In genomic region chrX:13071776-13072460, GRCm38 (mm10) we compare ENCODE assay signal across 8 mouse cellular contexts. TPM values are rescaled to one million over a fixed set of nuclear protein-coding genes. Genes with fewer than 3 reads are reported as not detected.
DNase-seq lines count a peak whose midpoint lies in the region; ATAC-seq and TF ChIP-seq lines count a peak whose summit lies in the region.

No protein-coding gene starts in this region.

- peak overlapping the region; percentile 95 for H3K4me3 ChIP-seq in bone marrow, adult 2 months (replicated peaks; ENCODE audit: control insufficient read depth, low read depth, low read length)
- H3K4me3 ChIP-seq in heart, embryonic 12.5 days, result peak overlapping the region; percentile 93
- H3K4me3 ChIP-seq in kidney, postnatal 0 days (replicated peaks; ENCODE audit: low read depth, low read length), result peak overlapping the region; percentile 73
- H3K4me3 ChIP-seq in liver, embryonic 11.5 days (ENCODE audit: low read depth, low read length), result peak overlapping the region; percentile 79
- peak overlapping the region; percentile 43 for H3K4me3 ChIP-seq in myocyte

- H3K4me1 ChIP-seq in bone marrow, adult 2 months (ENCODE audit: control insufficient read depth, insufficient read depth, low read length), result no peaks in the 10 kb centered on the region
- no peaks in the 10 kb centered on the region for H3K4me1 ChIP-seq in heart, embryonic 12.5 days (replicated peaks)
- no peaks in the 10 kb centered on the region for H3K4me1 ChIP-seq in kidney, postnatal 0 days (replicated peaks; ENCODE audit: insufficient read depth, low read length)
- H3K4me1 ChIP-seq in liver, embryonic 11.5 days (replicated peaks; ENCODE audit: control insufficient read depth, insufficient read depth, low read length), result no peaks in the 10 kb centered on the region

- H3K79me2 ChIP-seq in myocyte (ENCODE audit: control insufficient read depth, insufficient read depth), result peaks cover 42% of the 10 kb centered on the region

- DNase-seq in A20 (ENCODE audit: low read depth, low spot score), result peak; percentile 82
- peak; percentile 72 for DNase-seq in kidney, postnatal 0 days (ENCODE audit: low spot score)
- no peak for DNase-seq in liver, embryonic 11.5 days (ENCODE audit: low spot score)
- peak; percentile 78 for DNase-seq in splenic B cell, adult 2 months (ENCODE audit: low read depth, low spot score)

- TF ChIP-seq CTCF in bone marrow, adult 2 months (IDR thresholded peaks at IDR 0.05; ENCODE audit: control insufficient read depth, insufficient read depth, low read length), result no peak
- TF ChIP-seq CTCF in kidney, postnatal 0 days (IDR thresholded peaks at IDR 0.05; ENCODE audit: low read depth), result no peak

- H3K9ac ChIP-seq in heart, embryonic 12.5 days, result peak overlapping the region; percentile 97
- H3K9ac ChIP-seq in kidney, postnatal 0 days (ENCODE audit: low read depth, low read length), result peak overlapping the region; percentile 87
- H3K9ac ChIP-seq in liver, embryonic 11.5 days (ENCODE audit: low read depth, low read length), result peak overlapping the region; percentile 81

- peak; percentile 65 for TF ChIP-seq POLR2A in bone marrow, adult 2 months (IDR thresholded peaks at IDR 0.05; ENCODE audit: borderline replicate concordance, control insufficient read depth, low read depth, low read length)
- TF ChIP-seq POLR2A in myocyte (IDR thresholded peaks at IDR 0.05; ENCODE audit: insufficient read length, low read depth), result peak; percentile 65

- peak overlapping the region; percentile 96 for H3K27ac ChIP-seq in bone marrow, adult 2 months (ENCODE audit: control insufficient read depth, insufficient read depth, low read depth, low read length, poor library complexity)
- peak overlapping the region; percentile 98 for H3K27ac ChIP-seq in heart, embryonic 12.5 days (ENCODE audit: poor library complexity, severe bottlenecking)
- H3K27ac ChIP-seq in kidney, postnatal 0 days, result peak overlapping the region; percentile 96
- H3K27ac ChIP-seq in liver, embryonic 11.5 days (ENCODE audit: low read depth, low read length), result peak overlapping the region; percentile 85

- WGBS in bone marrow, adult 2 months, result 6% methylated on average over 39 of the region's 67 CpGs
- WGBS in heart, embryonic 12.5 days, result 14% methylated on average over 65 of the region's 67 CpGs
- whole genome bisulfite sequencing in kidney, postnatal 0 days, result 26% methylated on average over 54 of the region's 67 CpGs
- WGBS in liver, embryonic 11.5 days, result 8% methylated on average over 59 of the region's 67 CpGs

- peak overlapping the region; percentile 38 for H3ac ChIP-seq in myocyte (ENCODE audit: control insufficient read depth, insufficient read length)

- H3K36me3 ChIP-seq in heart, embryonic 12.5 days, result no peaks in the 10 kb centered on the region
- H3K36me3 ChIP-seq in kidney, postnatal 0 days (ENCODE audit: insufficient read depth, low read length), result no peaks in the 10 kb centered on the region
- H3K36me3 ChIP-seq in liver, embryonic 11.5 days (ENCODE audit: control insufficient read depth, insufficient read depth, low read length), result no peaks in the 10 kb centered on the region
- no peaks in the 10 kb centered on the region for H3K36me3 ChIP-seq in myocyte (ENCODE audit: control insufficient read depth, insufficient read depth)
- H3K36me3 ChIP-seq in splenic B cell, adult 2 months (ENCODE audit: control insufficient read depth, insufficient read depth, low read length, poor library complexity, severe bottlenecking), result no peaks in the 10 kb centered on the region

- peak overlapping the region; percentile 62 for H3K4me2 ChIP-seq in heart, embryonic 12.5 days
- peak overlapping the region; percentile 54 for H3K4me2 ChIP-seq in kidney, postnatal 0 days (ENCODE audit: low read length)
- peak overlapping the region; percentile 60 for H3K4me2 ChIP-seq in liver, embryonic 11.5 days
- no peak overlapping the region for H3K4me2 ChIP-seq in myocyte (ENCODE audit: low read depth)

- H3K27me3 ChIP-seq in heart, embryonic 12.5 days (replicated peaks), result peaks cover 20% of the 10 kb centered on the region
- no peaks in the 10 kb centered on the region for H3K27me3 ChIP-seq in kidney, postnatal 0 days (ENCODE audit: insufficient read depth, low read length)
- peaks cover 22% of the 10 kb centered on the region for H3K27me3 ChIP-seq in liver, embryonic 11.5 days (replicated peaks; ENCODE audit: control insufficient read depth, insufficient read depth, low read length)
- no peaks in the 10 kb centered on the region for H3K27me3 ChIP-seq in myocyte (ENCODE audit: control insufficient read depth, insufficient read depth, insufficient read length)
- no peaks in the 10 kb centered on the region for H3K27me3 ChIP-seq in splenic B cell, adult 2 months (ENCODE audit: control insufficient read depth, insufficient read depth, low read length, poor library complexity, severe bottlenecking)

- peak; percentile 67 for ATAC-seq in erythroblast, adult 5-6 weeks (replicated peaks; ENCODE audit: low FRiP score, poor library complexity, severe bottlenecking)
- ATAC-seq in heart, embryonic 12.5 days (ENCODE audit: insufficient number of reproducible peaks, low FRiP score), result peak; percentile 61
- ATAC-seq in kidney, postnatal 0 days (replicated peaks; ENCODE audit: low FRiP score, low read depth), result peak; percentile 47
- peak; percentile 51 for ATAC-seq in liver, embryonic 11.5 days (replicated peaks; ENCODE audit: low FRiP score)

- peaks cover 10% of the 10 kb centered on the region; the same call in 1 of the 2 replicates for H3K9me3 ChIP-seq in heart, embryonic 12.5 days (replicated peaks)
- no peaks in the 10 kb centered on the region for H3K9me3 ChIP-seq in kidney, postnatal 0 days (replicated peaks; ENCODE audit: low read length)
- no peaks in the 10 kb centered on the region for H3K9me3 ChIP-seq in liver, embryonic 11.5 days (ENCODE audit: control insufficient read depth, low read length)

TF ChIP-seq in myocyte, 11 proteins besides CTCF, POLR2A, EP300 and RAD21:
- no peak for TF ChIP-seq E2F4 (IDR thresholded peaks at IDR 0.05; ENCODE audit: insufficient read depth)
- no peak for TF ChIP-seq USF1 (IDR thresholded peaks at IDR 0.05; ENCODE audit: low read depth)
- TF ChIP-seq CEBPB (IDR thresholded peaks at IDR 0.05; ENCODE audit: insufficient read depth, poor library complexity, severe bottlenecking), result no peak
- no peak for TF ChIP-seq REST (IDR thresholded peaks at IDR 0.05; ENCODE audit: insufficient read depth, insufficient read length)
- TF ChIP-seq TCF3 (IDR thresholded peaks at IDR 0.05; ENCODE audit: insufficient read length, low read depth), result no peak
- TF ChIP-seq POLR2AphosphoS2 (IDR thresholded peaks at IDR 0.05; ENCODE audit: insufficient read length, low read depth), result peak; percentile 72

RNA-seq across cellular contexts. Expression of gene Usp9x, which starts 0.6 kb away (rescaled TPM):
- polyA plus RNA-seq in bone marrow, adult 2 months (2011; ENCODE audit: insufficient read depth, insufficient read length, low replicate concordance, missing spikeins), result 23.0 and 24.0 TPM in 2 replicates
- 52.8 and 65.0 TPM in 2 replicates for total RNA-seq in erythroblast, adult 5-6 weeks (2015; ENCODE audit: low replicate concordance)
- 61.0 and 71.4 TPM in 2 replicates for total RNA-seq in erythroblast, adult 5-6 weeks (2017; ENCODE audit: low replicate concordance)
- 50.8 and 53.2 TPM in 2 replicates for polyA plus RNA-seq in heart, embryonic 12.5 days (2016; fragmentation: Nextera tagmentation; extraction: Ambion mirVana)
- polyA plus RNA-seq in kidney, postnatal 0 days (2015; fragmentation: Nextera tagmentation; extraction: Ambion mirVana), result 23.2 and 23.8 TPM in 2 replicates
- polyA plus RNA-seq in liver, embryonic 11.5 days (2014; fragmentation: Nextera tagmentation; extraction: Ambion mirVana), result 34.6 and 39.1 TPM in 2 replicates
- polyA plus RNA-seq in myocyte (2012; fragmentation: generic; extraction: Trizol), result 18.9 TPM

Comparison
In these comparisons a context has a peak if more than half of its experiments do, and no peak if none do; other contexts are left out.
1. H3K4me3 ChIP-seq: peak in every context shown above with its lines; median percentile 95 in bone marrow, adult 2 months; 93 in heart, embryonic 12.5 days; 79 in liver, embryonic 11.5 days; 73 in kidney, postnatal 0 days; 43 in myocyte.